Mouse (Mus musculus): ENCODE measurements around the gene Pcna. TPM values are rescaled to one million over a fixed set of nuclear protein-coding genes. Genes with fewer than 3 reads are reported as not detected.
A peak's percentile ranks its signal among the peaks of the same experiment; 100 is the strongest.
"Not testable (repeated sequence)": the region's sequence is repeated elsewhere in the genome, so short reads cannot be mapped to it uniquely, and the experiment has no call there.

The Pcna gene
- 278 and 280 TPM in 2 replicates for polyA plus RNA-seq (2014; fragmentation: Nextera tagmentation; extraction: Ambion mirVana)

GRCm38 (mm10) chr2:132252542-132253528 lies at the start of gene Pcna:
Pcna (minus strand) TSS chr2:132253314.
- peak within 1 kb of the TSS; percentile 62 for H3K9ac ChIP-seq (replicated peaks; ENCODE audit: low read depth, low read length)
- WGBS: under 1% methylated on average over 77 of the region's 79 CpGs
- ATAC-seq (ENCODE audit: insufficient number of reproducible peaks, insufficient read depth, low FRiP score, low read depth): peak; percentile 99
- H3K4me3 ChIP-seq (ENCODE audit: low read depth, low read length): peak within 1 kb of the TSS; percentile 64
- peaks cover 17% of the 10 kb centered on the region; the same call in 1 of the 2 replicates for H3K4me1 ChIP-seq (ENCODE audit: control insufficient read depth, insufficient read depth, low read length)
- H3K9me3 ChIP-seq (ENCODE audit: control insufficient read depth, low read depth, low read length): no peaks in the 10 kb centered on the region
- H3K27me3 ChIP-seq (ENCODE audit: control insufficient read depth, insufficient read depth, low read length): no peaks in the 10 kb centered on the region
- H3K4me2 ChIP-seq (replicated peaks; ENCODE audit: low read depth, low read length): peak within 1 kb of the TSS; percentile 75
- H3K27ac ChIP-seq (ENCODE audit: low read length): peak within 1 kb of the TSS; percentile 82
- peaks cover 13% of the 10 kb centered on the region for H3K36me3 ChIP-seq (ENCODE audit: control insufficient read depth, insufficient read depth, low read length)

- H3K4me3 ChIP-seq (ENCODE audit: low read depth, low read length): no peak overlapping the region
- H3K27me3 ChIP-seq (ENCODE audit: control insufficient read depth, insufficient read depth, low read length): no peaks in the 10 kb centered on the region
- 94% methylated on average over 4 of the region's 4 CpGs for WGBS
- H3K9ac ChIP-seq (replicated peaks; ENCODE audit: low read depth, low read length): no peak overlapping the region
- H3K4me1 ChIP-seq (ENCODE audit: control insufficient read depth, insufficient read depth, low read length): no peaks in the 10 kb centered on the region
- H3K27ac ChIP-seq (ENCODE audit: low read length): no peak overlapping the region
- peaks cover 26% of the 10 kb centered on the region for H3K36me3 ChIP-seq (ENCODE audit: control insufficient read depth, insufficient read depth, low read length)
- H3K4me2 ChIP-seq (replicated peaks; ENCODE audit: low read depth, low read length): no peak overlapping the region
- no peak for ATAC-seq (ENCODE audit: insufficient number of reproducible peaks, insufficient read depth, low FRiP score, low read depth)
- no peaks in the 10 kb centered on the region for H3K9me3 ChIP-seq (ENCODE audit: control insufficient read depth, low read depth, low read length)
Measured at GRCm38 (mm10) chr2:132301436-132301835, 48.3 kb upstream of the Pcna start.

- Histone ChIP-seq H3K4me1 (ENCODE audit: control insufficient read depth, insufficient read depth, low read length) (no peaks in the 10 kb centered on the region), H3K27ac (ENCODE audit: low read length) (no peak overlapping the region), H3K4me3 (ENCODE audit: low read depth, low read length) (no peak overlapping the region), H3K27me3 (ENCODE audit: control insufficient read depth, insufficient read depth, low read length) (no peaks in the 10 kb centered on the region), H3K9ac (replicated peaks; ENCODE audit: low read depth, low read length) (no peak overlapping the region), H3K4me2 (replicated peaks; ENCODE audit: low read depth, low read length) (no peak overlapping the region), H3K9me3 (ENCODE audit: control insufficient read depth, low read depth, low read length) (no peaks in the 10 kb centered on the region), H3K36me3 (ENCODE audit: control insufficient read depth, insufficient read depth, low read length) (peaks cover 36% of the 10 kb centered on the region)
- no peak for ATAC-seq (ENCODE audit: insufficient number of reproducible peaks, insufficient read depth, low FRiP score, low read depth)
- WGBS: 98% methylated on average over 4 of the region's 4 CpGs
Measured at GRCm38 (mm10) chr2:132298250-132298649, 45.1 kb upstream of the Pcna start.

GRCm38 (mm10) chr2:132293694-132294450 lies 40.8 kb upstream of the Pcna start:
- no peaks in the 10 kb centered on the region for H3K4me1 ChIP-seq (ENCODE audit: control insufficient read depth, insufficient read depth, low read length)
- no peaks in the 10 kb centered on the region for H3K9me3 ChIP-seq (ENCODE audit: control insufficient read depth, low read depth, low read length)
- peaks cover 26% of the 10 kb centered on the region for H3K36me3 ChIP-seq (ENCODE audit: control insufficient read depth, insufficient read depth, low read length)
- no peak overlapping the region for H3K27ac ChIP-seq (ENCODE audit: low read length)
- no peak overlapping the region for H3K4me3 ChIP-seq (ENCODE audit: low read depth, low read length)
- H3K9ac ChIP-seq (replicated peaks; ENCODE audit: low read depth, low read length): no peak overlapping the region
- H3K27me3 ChIP-seq (ENCODE audit: control insufficient read depth, insufficient read depth, low read length): no peaks in the 10 kb centered on the region
- H3K4me2 ChIP-seq (replicated peaks; ENCODE audit: low read depth, low read length): no peak overlapping the region
- no peak for ATAC-seq (ENCODE audit: insufficient number of reproducible peaks, insufficient read depth, low FRiP score, low read depth)
- WGBS: 92% methylated on average over 10 of the region's 10 CpGs

- Histone ChIP-seq H3K27me3 (ENCODE audit: control insufficient read depth, insufficient read depth, low read length) (no peaks in the 10 kb centered on the region), H3K4me3 (ENCODE audit: low read depth, low read length) (no peak overlapping the region), H3K4me2 (replicated peaks; ENCODE audit: low read depth, low read length) (no peak overlapping the region), H3K9me3 (ENCODE audit: control insufficient read depth, low read depth, low read length) (no peaks in the 10 kb centered on the region), H3K4me1 (ENCODE audit: control insufficient read depth, insufficient read depth, low read length) (no peaks in the 10 kb centered on the region), H3K27ac (ENCODE audit: low read length) (no peak overlapping the region), H3K9ac (replicated peaks; ENCODE audit: low read depth, low read length) (no peak overlapping the region), H3K36me3 (ENCODE audit: control insufficient read depth, insufficient read depth, low read length) (peaks cover 18% of the 10 kb centered on the region)
- WGBS: 36% methylated on average over 4 of the region's 4 CpGs
- no peak for ATAC-seq (ENCODE audit: insufficient number of reproducible peaks, insufficient read depth, low FRiP score, low read depth)
Measured at GRCm38 (mm10) chr2:132292083-132292482, 39.0 kb upstream of the Pcna start.

GRCm38 (mm10) chr2:132291265-132291664 lies 38.2 kb upstream of the Pcna start:
- Histone ChIP-seq H3K36me3 (ENCODE audit: control insufficient read depth, insufficient read depth, low read length) (peaks cover 18% of the 10 kb centered on the region), H3K9me3 (ENCODE audit: control insufficient read depth, low read depth, low read length) (no peaks in the 10 kb centered on the region), H3K4me2 (replicated peaks; ENCODE audit: low read depth, low read length) (no peak overlapping the region), H3K4me1 (ENCODE audit: control insufficient read depth, insufficient read depth, low read length) (no peaks in the 10 kb centered on the region), H3K27me3 (ENCODE audit: control insufficient read depth, insufficient read depth, low read length) (no peaks in the 10 kb centered on the region), H3K9ac (replicated peaks; ENCODE audit: low read depth, low read length) (no peak overlapping the region), H3K27ac (ENCODE audit: low read length) (no peak overlapping the region; the same call in 1 of the 2 replicates), H3K4me3 (ENCODE audit: low read depth, low read length) (no peak overlapping the region)
- ATAC-seq (ENCODE audit: insufficient number of reproducible peaks, insufficient read depth, low FRiP score, low read depth): no peak
- WGBS: 83% methylated on average over 3 of the region's 3 CpGs

- H3K4me3 ChIP-seq (ENCODE audit: low read depth, low read length): no peak overlapping the region
- no peak overlapping the region for H3K4me2 ChIP-seq (replicated peaks; ENCODE audit: low read depth, low read length)
- ATAC-seq (ENCODE audit: insufficient number of reproducible peaks, insufficient read depth, low FRiP score, low read depth): no peak
- WGBS: 72% methylated on average over 6 of the region's 6 CpGs
- no peaks in the 10 kb centered on the region for H3K27me3 ChIP-seq (ENCODE audit: control insufficient read depth, insufficient read depth, low read length)
- H3K9ac ChIP-seq (replicated peaks; ENCODE audit: low read depth, low read length): no peak overlapping the region
- no peak overlapping the region for H3K27ac ChIP-seq (ENCODE audit: low read length)
- H3K36me3 ChIP-seq (ENCODE audit: control insufficient read depth, insufficient read depth, low read length): peaks cover 17% of the 10 kb centered on the region
- H3K4me1 ChIP-seq (ENCODE audit: control insufficient read depth, insufficient read depth, low read length): no peaks in the 10 kb centered on the region
- no peaks in the 10 kb centered on the region for H3K9me3 ChIP-seq (ENCODE audit: control insufficient read depth, low read depth, low read length)
Measured at GRCm38 (mm10) chr2:132290808-132291207, 37.7 kb upstream of the Pcna start.

- not testable (repeated sequence) for ATAC-seq (ENCODE audit: insufficient number of reproducible peaks, insufficient read depth, low FRiP score, low read depth); H3K9me3 ChIP-seq (ENCODE audit: control insufficient read depth, low read depth, low read length); H3K4me1 ChIP-seq (ENCODE audit: control insufficient read depth, insufficient read depth, low read length); H3K4me3 ChIP-seq (ENCODE audit: low read depth, low read length); H3K9ac ChIP-seq (replicated peaks; ENCODE audit: low read depth, low read length); H3K27me3 ChIP-seq (ENCODE audit: control insufficient read depth, insufficient read depth, low read length); H3K4me2 ChIP-seq (replicated peaks; ENCODE audit: low read depth, low read length); H3K27ac ChIP-seq (ENCODE audit: low read length); H3K36me3 ChIP-seq (ENCODE audit: control insufficient read depth, insufficient read depth, low read length)
- WGBS: 68% methylated on average over 5 of the region's 7 CpGs
Measured at GRCm38 (mm10) chr2:132289213-132289612, 36.1 kb upstream of the Pcna start.

Measured in stomach, embryonic 14.5 days (tissue).